Mouse (Mus musculus) leukemia stem cell, adult 10-12 weeks (primary cell): ENCODE results near the gene Nop16. TPM values are rescaled to one million over a fixed set of nuclear protein-coding genes. Genes with fewer than 3 reads are reported as not detected.

Experiments
- polyA plus RNA-seq: library from polyadenylated mRNA; stranded (reverse); fragments of >175 nt; gene quantifications from 2 replicates; pipeline ENCODE4 v1.2.3, GENCODE M21; 2012; ENCODE audit warnings: low replicate concordance

Nop16 gene
- 14.1 and 16.2 TPM in 2 replicates for polyA plus RNA-seq

DNA sequence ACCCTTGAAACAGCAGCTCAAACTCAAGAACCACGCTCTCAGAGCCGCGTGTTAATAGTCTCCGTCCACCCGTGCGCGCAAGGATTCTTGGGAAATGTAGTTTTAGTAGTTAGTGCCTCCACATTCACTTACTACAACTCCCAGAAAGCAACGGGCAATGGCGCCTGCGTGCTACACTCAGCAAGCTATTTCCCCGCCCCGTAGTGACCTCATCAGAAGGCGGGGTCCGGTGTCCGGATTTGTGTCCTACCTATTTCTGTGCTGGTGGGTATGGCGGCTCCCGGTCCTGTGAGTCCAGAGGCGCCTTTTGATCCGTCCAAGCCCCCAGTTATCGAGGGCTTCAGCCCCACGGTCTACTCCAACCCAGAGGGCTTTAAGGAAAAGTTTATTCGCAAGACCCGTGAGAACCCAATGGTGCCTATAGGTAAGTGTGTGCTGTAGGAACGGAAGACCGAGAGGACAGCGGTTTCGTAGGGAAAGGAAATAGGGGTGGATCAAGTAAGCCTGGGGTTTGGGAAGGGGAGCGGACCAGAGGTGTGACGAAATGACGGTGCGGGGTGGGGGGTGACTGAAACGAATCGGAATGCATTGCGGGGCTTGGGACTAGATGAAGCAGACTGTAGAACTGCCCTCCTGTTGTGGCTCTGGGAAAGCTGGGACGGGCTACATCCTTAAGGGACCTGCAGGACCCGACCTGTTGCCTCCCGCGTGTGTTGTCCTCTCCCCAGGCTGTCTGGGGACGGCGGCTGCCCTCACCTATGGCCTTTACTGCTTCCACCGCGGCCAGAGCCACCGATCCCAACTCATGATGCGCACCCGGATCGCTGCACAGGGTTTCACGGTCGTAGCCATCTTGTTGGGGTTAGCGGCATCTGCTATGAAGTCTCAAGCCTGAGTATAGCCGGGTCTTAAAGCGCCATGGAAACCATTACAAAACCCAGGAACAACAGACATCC is at the start of gene Nop16, which contains the start of gene Higd2a:
Gene Nop16 (minus strand): TSS at position 95 of the 956 bp plus-strand sequence.
Gene Higd2a (plus strand): TSS at position 212 of the 956 bp plus-strand sequence.

DNA sequence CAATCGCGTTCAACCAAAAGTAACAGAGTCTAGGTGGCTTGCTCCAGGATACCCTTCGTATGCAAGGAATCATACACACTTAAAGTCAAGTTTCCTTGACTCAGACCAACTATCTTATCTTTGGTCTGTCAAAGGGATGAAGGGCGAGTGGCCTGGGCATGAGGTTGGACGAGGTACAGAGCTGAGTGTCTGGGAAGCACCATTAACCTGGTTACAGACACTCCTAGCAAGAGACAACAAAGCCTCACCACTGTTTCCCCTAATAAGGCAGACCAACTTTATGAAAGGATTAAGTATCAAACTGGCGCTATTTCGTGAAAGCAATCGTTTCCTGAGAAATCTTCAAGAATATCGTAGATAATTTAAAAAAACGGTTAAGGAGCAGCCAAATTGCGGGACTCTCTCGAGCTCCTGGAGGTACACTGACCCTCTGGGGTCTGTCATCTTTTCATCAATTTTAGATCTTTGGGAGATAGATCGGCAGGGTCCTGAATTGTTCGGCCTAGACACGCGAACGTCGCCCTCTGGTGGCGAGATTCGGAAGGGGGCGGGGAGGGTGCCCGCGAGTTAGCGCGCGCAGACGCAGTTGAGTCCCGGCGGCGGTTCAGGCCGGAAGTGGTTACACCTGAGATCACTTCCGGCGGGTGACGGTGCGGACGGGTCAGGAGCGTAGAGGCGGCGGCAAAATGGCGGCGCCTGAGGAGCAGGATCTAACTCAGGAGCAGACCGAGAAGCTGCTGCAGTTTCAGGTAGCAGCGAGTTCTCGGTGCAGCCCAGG is 31.5 kb upstream of the Nop16 start, which contains the start of gene Faf2:
Gene Faf2 (plus strand): TSS at position 630 of the 778 bp plus-strand sequence.

DNA sequence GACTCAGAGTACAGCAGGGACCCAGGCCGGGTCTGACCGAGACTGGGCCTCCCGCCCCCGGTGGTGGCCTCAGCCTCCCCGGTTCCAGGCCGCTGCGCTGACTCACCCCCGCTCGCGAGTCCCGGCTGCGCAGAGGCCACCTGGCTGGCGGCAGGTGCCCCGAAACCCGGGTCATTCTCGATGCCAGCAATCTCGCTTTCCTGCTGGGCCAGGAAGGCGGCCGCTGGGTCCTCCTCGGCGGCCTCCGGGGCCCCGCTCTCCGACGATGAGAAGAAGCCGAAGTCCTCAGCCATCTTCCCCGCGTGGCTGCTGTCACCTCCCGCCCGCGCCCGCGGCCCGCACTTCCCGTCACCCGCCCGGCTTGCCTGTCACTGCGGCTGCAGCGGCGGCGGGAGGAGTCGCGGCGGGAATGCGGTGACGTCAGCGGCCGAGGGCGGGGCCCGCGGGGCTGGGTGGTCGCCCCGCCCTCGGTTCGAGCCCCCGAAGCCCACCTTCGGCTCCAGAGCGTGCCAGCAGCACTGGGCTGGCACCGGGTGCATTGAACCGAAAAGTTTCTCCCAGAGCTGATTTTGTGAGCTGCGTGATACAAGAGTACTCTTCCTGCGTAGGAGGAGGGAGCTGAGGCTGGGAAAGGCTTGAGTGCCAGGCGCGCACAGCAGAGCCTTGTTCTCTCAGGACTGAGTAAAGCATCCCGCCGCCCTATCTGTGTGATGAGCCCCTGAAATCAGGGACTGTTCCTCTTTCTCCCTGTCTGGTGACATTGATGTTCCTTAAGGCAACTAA is 21.3 kb upstream of the Nop16 start, which contains the start of gene Cltb:
Gene Cltb (minus strand): TSS at position 373 of the 783 bp plus-strand sequence.

DNA sequence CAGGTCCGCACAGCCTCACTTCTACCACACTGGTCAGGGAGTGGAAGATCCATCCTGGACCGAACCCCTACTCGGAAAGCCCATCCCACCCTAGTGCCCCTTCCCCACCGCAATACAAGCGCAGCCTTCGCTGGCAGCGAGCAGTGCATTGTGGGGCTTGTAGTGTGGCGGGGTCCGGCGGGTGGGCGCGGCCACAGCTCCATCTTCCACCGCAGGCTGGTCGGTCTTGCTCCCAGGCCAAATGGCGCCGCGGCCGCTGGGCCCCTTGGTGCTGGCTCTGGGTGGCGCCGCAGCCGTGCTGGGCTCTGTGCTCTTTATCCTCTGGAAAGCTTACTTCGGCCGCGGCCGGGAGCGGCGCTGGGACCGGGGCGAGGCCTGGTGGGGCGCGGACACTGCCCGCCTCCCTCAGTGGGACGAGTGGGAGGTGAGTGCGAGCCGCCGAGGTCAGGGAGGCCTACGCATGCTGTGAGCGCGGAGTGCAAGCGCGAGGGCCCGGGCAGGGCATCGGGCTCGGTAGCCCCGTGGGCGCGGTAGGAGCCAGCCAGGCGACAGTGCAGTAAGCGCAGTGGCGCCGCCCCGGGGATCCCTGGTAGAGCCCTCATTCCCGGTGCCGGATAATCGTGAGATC is 14.9 kb downstream of the Nop16 start, which contains the start of gene Arl10:
Gene Arl10 (plus strand): TSS at position 162 of the 628 bp plus-strand sequence.

DNA sequence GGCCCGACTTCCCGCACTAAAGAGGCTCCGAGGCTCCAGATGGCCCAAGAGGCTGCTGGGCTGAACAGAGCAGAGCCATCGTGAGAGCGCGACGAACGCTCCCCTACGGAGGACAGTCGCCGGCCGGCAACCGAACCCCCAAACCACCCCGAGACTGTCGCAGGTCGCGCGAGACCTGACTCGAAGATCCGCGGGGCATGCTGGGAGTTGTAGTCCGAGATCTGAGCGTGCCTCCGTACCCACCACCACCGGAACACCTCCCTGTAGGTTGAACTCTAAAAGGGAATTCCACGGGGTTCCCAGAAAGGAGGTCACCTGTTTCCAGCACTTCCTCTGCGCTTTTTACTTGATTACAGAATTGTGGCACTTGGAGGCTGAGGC is 24.7 kb downstream of the Nop16 start, which contains the start of gene 4833439L19Rik:
Gene 4833439L19Rik (minus strand): TSS at position 235 of the 381 bp plus-strand sequence.

Other genes starting within 250 kb of the Nop16 start
- 2.2 and 3.2 TPM in 2 replicates for gene Cplx2, start 218.7 kb downstream of the Nop16 start, polyA plus RNA-seq
- 77.1 and 98.4 TPM in 2 replicates for gene Thoc3, start 121.2 kb downstream of the Nop16 start, polyA plus RNA-seq
- 4.6 and 5.4 TPM in 2 replicates for gene Simc1, start 86.3 kb downstream of the Nop16 start, polyA plus RNA-seq
- gene 4833439L19Rik, start 24.7 kb downstream of the Nop16 start, polyA plus RNA-seq = 18.6 and 39.3 TPM in 2 replicates
- gene Arl10, start 15.1 kb downstream of the Nop16 start, polyA plus RNA-seq = 4.3 and 5.5 TPM in 2 replicates
- 6.4 and 56.9 TPM in 2 replicates for gene Higd2a, start 117 bp upstream of the Nop16 start, polyA plus RNA-seq
- gene Cltb, start 21.3 kb upstream of the Nop16 start, polyA plus RNA-seq = 40.3 and 97.6 TPM in 2 replicates
- 8.7 and 14.0 TPM in 2 replicates for gene Faf2, start 31.7 kb upstream of the Nop16 start, polyA plus RNA-seq
- gene Rnf44, start 103.8 kb upstream of the Nop16 start, polyA plus RNA-seq = 469 and 478 TPM in 2 replicates
- not detected in 2 replicates for gene Cdhr2, start 111.4 kb upstream of the Nop16 start, polyA plus RNA-seq
- not detected in 2 replicates for gene Gprin1, start 159.8 kb upstream of the Nop16 start, polyA plus RNA-seq
- 0.30 TPM in 1 of 2 replicates, not detected in the other for gene Sncb, start 176.5 kb upstream of the Nop16 start, polyA plus RNA-seq
- gene Eif4e1b, start 193.9 kb upstream of the Nop16 start, polyA plus RNA-seq = 0.09 TPM in 1 of 2 replicates, not detected in the other
- gene Tspan17, start 199.3 kb upstream of the Nop16 start, polyA plus RNA-seq = 2.2 and 2.8 TPM in 2 replicates